In the genomic region with DNA sequence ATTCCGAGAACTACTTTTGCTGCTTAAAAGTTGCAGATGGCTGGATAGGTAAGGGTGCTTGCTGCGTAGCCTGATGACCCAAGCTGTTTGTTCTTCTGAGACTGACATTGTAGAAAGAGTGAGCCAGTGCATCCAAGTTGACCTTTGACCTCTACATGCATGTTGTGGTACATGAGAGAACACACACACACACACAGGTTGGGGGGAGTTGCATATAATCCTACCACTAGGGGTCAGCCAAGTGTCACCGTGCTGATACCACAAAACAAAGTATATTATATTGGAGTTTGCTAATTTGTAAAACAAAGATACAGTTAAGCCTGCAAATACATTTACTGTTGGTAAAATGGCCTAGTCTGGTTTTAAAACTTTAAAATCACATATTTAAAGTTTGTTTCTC, we compare ENCODE assay signal across 8 mouse cellular contexts. TPM values are rescaled to one million over a fixed set of nuclear protein-coding genes. Genes with fewer than 3 reads are reported as not detected.
DNase-seq lines count a peak whose midpoint lies in the region; ATAC-seq lines count a peak whose summit lies in the region.

No protein-coding gene starts in this region.

- WGBS in forebrain, embryonic 12.5 days, result 78% methylated on average over 3 of the region's 3 CpGs
- WGBS in forebrain, embryonic 10.5 days, result 73% methylated on average over 3 of the region's 3 CpGs

- H3K27ac ChIP-seq in forebrain, embryonic 12.5 days, result no peak overlapping the region
- no peak overlapping the region for H3K27ac ChIP-seq in forebrain, embryonic 10.5 days

- H3K27me3 ChIP-seq in forebrain, embryonic 12.5 days, result no peaks in the 10 kb centered on the region
- H3K27me3 ChIP-seq in forebrain, embryonic 10.5 days (ENCODE audit: poor library complexity, severe bottlenecking), result no peaks in the 10 kb centered on the region

- H3K4me3 ChIP-seq in forebrain, embryonic 12.5 days (replicated peaks), result no peak overlapping the region
- H3K4me3 ChIP-seq in forebrain, embryonic 10.5 days, result no peak overlapping the region

- H3K36me3 ChIP-seq in forebrain, embryonic 12.5 days (replicated peaks), result no peaks in the 10 kb centered on the region
- peaks cover 16% of the 10 kb centered on the region for H3K36me3 ChIP-seq in forebrain, embryonic 10.5 days (replicated peaks)

- ATAC-seq in forebrain, embryonic 12.5 days (ENCODE audit: low FRiP score), result 0 out of 2 replicates have a peak, but pooled peaks have one; percentile 44

- no peaks in the 10 kb centered on the region for H3K4me1 ChIP-seq in forebrain, embryonic 12.5 days
- no peaks in the 10 kb centered on the region for H3K4me1 ChIP-seq in forebrain, embryonic 10.5 days

- H3K9me3 ChIP-seq in forebrain, embryonic 12.5 days, result no peaks in the 10 kb centered on the region
- H3K9me3 ChIP-seq in forebrain, embryonic 10.5 days, result no peaks in the 10 kb centered on the region

- H3K9ac ChIP-seq in forebrain, embryonic 12.5 days, result no peak overlapping the region

- DNase-seq in forebrain, embryonic 10.5 days (ENCODE audit: extremely low spot score, low spot score), result no peak
- DNase-seq in right cerebral cortex, adult 2 months (ENCODE audit: low spot score in 2 of 2), result peak; percentile 31 to 33
- no peak for DNase-seq in right cerebral cortex, postnatal 36 days (ENCODE audit: low spot score in 2 of 2)
- DNase-seq in embryo, embryonic 10 days (ENCODE audit: low spot score), result peak; percentile 72
- DNase-seq in kidney, adult 8-10 months, result peak; percentile 9 to 38
- DNase-seq in naive thymus-derived CD4-positive, alpha-beta T cell, adult 2 months (ENCODE audit: low read depth), result peak; percentile 87
- DNase-seq in urinary bladder, postnatal 4 days (ENCODE audit: low spot score in 2 of 2), result no peak

- no peak overlapping the region for H3K4me2 ChIP-seq in forebrain, embryonic 12.5 days

RNA-seq across cellular contexts. Expression of a gene that starts 17.0 kb away (rescaled TPM):
- polyA plus RNA-seq in forebrain, embryonic 12.5 days (2016; fragmentation: Nextera tagmentation; extraction: Ambion mirVana), result 24.7 and 27.9 TPM in 2 replicates
- 25.6 and 28.0 TPM in 2 replicates for polyA plus RNA-seq in forebrain, embryonic 10.5 days (2016; fragmentation: Nextera tagmentation; extraction: Ambion mirVana)

RNA-seq across cellular contexts. Expression of a gene that starts 25.4 kb away (rescaled TPM):
- polyA plus RNA-seq in forebrain, embryonic 12.5 days (2016; fragmentation: Nextera tagmentation; extraction: Ambion mirVana), result 84.1 and 88.7 TPM in 2 replicates
- polyA plus RNA-seq in forebrain, embryonic 10.5 days (2016; fragmentation: Nextera tagmentation; extraction: Ambion mirVana), result 43.8 and 45.1 TPM in 2 replicates

RNA-seq across cellular contexts. Expression of a gene that starts 55.8 kb away (rescaled TPM):
- polyA plus RNA-seq in forebrain, embryonic 12.5 days (2016; fragmentation: Nextera tagmentation; extraction: Ambion mirVana), result 4.8 and 5.3 TPM in 2 replicates
- 6.2 and 6.4 TPM in 2 replicates for polyA plus RNA-seq in forebrain, embryonic 10.5 days (2016; fragmentation: Nextera tagmentation; extraction: Ambion mirVana)

RNA-seq across cellular contexts. Expression of a gene that starts 55.9 kb away (rescaled TPM):
- 27.6 and 28.1 TPM in 2 replicates for polyA plus RNA-seq in forebrain, embryonic 12.5 days (2016; fragmentation: Nextera tagmentation; extraction: Ambion mirVana)
- polyA plus RNA-seq in forebrain, embryonic 10.5 days (2016; fragmentation: Nextera tagmentation; extraction: Ambion mirVana), result 36.7 and 39.7 TPM in 2 replicates

Comparison
In these comparisons a context has a peak if more than half of its experiments do, and no peak if none do; other contexts are left out.
1. DNase-seq: peak in right cerebral cortex, adult 2 months (2 of 2), embryo, embryonic 10 days (single experiment), kidney, adult 8-10 months (2 of 2) and naive thymus-derived CD4-positive, alpha-beta T cell, adult 2 months (single experiment); none in forebrain, embryonic 10.5 days (single experiment), right cerebral cortex, postnatal 36 days (0 of 2) and urinary bladder, postnatal 4 days (0 of 2).